Mouse (Mus musculus): ENCODE results near the gene Abcf2. TPM values are rescaled to one million over a fixed set of nuclear protein-coding genes. Genes with fewer than 3 reads are reported as not detected.

The Abcf2 gene
- total and polyA plus RNA-seq, 3 experiments: 244 to 257 TPM; not detected in 1

GRCm38 (mm10) chr5:24534292-24534691 is 43.0 kb downstream of the Abcf2 start:
- peak; percentile 61 for DNase-seq (ENCODE audit: low read depth, low spot score)
- Histone ChIP-seq H3K27ac (ENCODE audit: control insufficient read depth, low read depth, low read length) (no peak overlapping the region), H3K9me3 (replicated peaks; ENCODE audit: insufficient read depth, low read length) (no peaks in the 10 kb centered on the region), H3K9ac (ENCODE audit: control insufficient read depth, low read depth, low read length, poor library complexity, severe bottlenecking) (no peak overlapping the region), H3K27me3 (ENCODE audit: control insufficient read depth in 1 of 2, insufficient read depth in 2 of 2, low read length in 2 of 2) (peaks cover 3 to 6% of the 10 kb centered on the region in 2 experiments), H3K4me3 (ENCODE audit: control insufficient read depth in 1 of 2, insufficient read depth in 1 of 2, low read depth in 2 of 2, low read length in 2 of 2) (no peak overlapping the region), H3K79me2 (ENCODE audit: control insufficient read depth, insufficient read depth, low read length, poor library complexity) (no peaks in the 10 kb centered on the region), H3K36me3 (ENCODE audit: control insufficient read depth in 1 of 2, insufficient read depth in 2 of 2, low read length in 2 of 2) (peaks cover 0 to 6% of the 10 kb centered on the region in 2 experiments; a peak in 2 of 4 replicates), H3K4me1 (ENCODE audit: control insufficient read depth in 1 of 2, insufficient read depth in 2 of 2, low read length in 2 of 2) (peaks cover 0 to 4% of the 10 kb centered on the region in 2 experiments; a peak in 2 of 4 replicates)
- TF ChIP-seq ZMIZ1 (IDR thresholded peaks at IDR 0.05; ENCODE audit: low read depth, low read length) (no peak), CTCF (IDR thresholded peaks at IDR 0.05 in 2 of 3, conservative IDR thresholded peaks at IDR 0.05 in 1 of 3; ENCODE audit: control insufficient read depth in 1 of 3, insufficient read depth in 1 of 3, low read depth in 2 of 3, low read length in 3 of 3, poor library complexity in 1 of 3, severe bottlenecking in 1 of 3) (peak; percentile 57 to 66 (median 64)), SMC3 (IDR thresholded peaks at IDR 0.05; ENCODE audit: low read depth, low read length) (peak; percentile 70), ZC3H11A (IDR thresholded peaks at IDR 0.05; ENCODE audit: low read depth, low read length) (peak; percentile 61), RAD21 (IDR thresholded peaks at IDR 0.05; ENCODE audit: low read depth, low read length) (peak; percentile 51)

GRCm38 (mm10) chr5:24533391-24533790 is 43.9 kb downstream of the Abcf2 start:
- Histone ChIP-seq H3K9me3 (replicated peaks; ENCODE audit: insufficient read depth, low read length) (no peaks in the 10 kb centered on the region), H3K36me3 (ENCODE audit: control insufficient read depth in 1 of 2, insufficient read depth in 2 of 2, low read length in 2 of 2) (peaks cover 0 to 8% of the 10 kb centered on the region in 2 experiments; a peak in 2 of 4 replicates), H3K27ac (ENCODE audit: control insufficient read depth, low read depth, low read length) (no peak overlapping the region), H3K27me3 (ENCODE audit: control insufficient read depth in 1 of 2, insufficient read depth in 2 of 2, low read length in 2 of 2) (peaks cover 1 to 6% of the 10 kb centered on the region in 2 experiments; a peak in 3 of 4 replicates), H3K4me1 (ENCODE audit: control insufficient read depth in 1 of 2, insufficient read depth in 2 of 2, low read length in 2 of 2) (peaks cover 1 to 7% of the 10 kb centered on the region in 2 experiments; a peak in 3 of 4 replicates), H3K4me3 (ENCODE audit: control insufficient read depth in 1 of 2, insufficient read depth in 1 of 2, low read depth in 2 of 2, low read length in 2 of 2) (no peak overlapping the region), H3K9ac (ENCODE audit: control insufficient read depth, low read depth, low read length, poor library complexity, severe bottlenecking) (no peak overlapping the region), H3K79me2 (ENCODE audit: control insufficient read depth, insufficient read depth, low read length, poor library complexity) (no peaks in the 10 kb centered on the region)
- TF ChIP-seq CHD2 (IDR thresholded peaks at IDR 0.05; ENCODE audit: low read length) (no peak), MEF2A (IDR thresholded peaks at IDR 0.05; ENCODE audit: extremely low read depth, insufficient replicate concordance, low read depth, low read length, poor library complexity, severe bottlenecking) (no peak), GATA1 (IDR thresholded peaks at IDR 0.05; ENCODE audit: low read depth, low read length) (no peak), USF2 (IDR thresholded peaks at IDR 0.05; ENCODE audit: borderline replicate concordance in 1 of 2, insufficient read depth in 1 of 2, low read depth in 1 of 2, low read length in 2 of 2) (no peak), CHD1 (IDR thresholded peaks at IDR 0.05; ENCODE audit: low read depth, low read length) (no peak), TBP (IDR thresholded peaks at IDR 0.05; ENCODE audit: low read depth, low read length) (no peak), E2F4 (IDR thresholded peaks at IDR 0.05; ENCODE audit: borderline replicate concordance, low read depth, low read length) (no peak), TAL1 (IDR thresholded peaks at IDR 0.05; ENCODE audit: low read length) (no peak)
- no peak for DNase-seq (ENCODE audit: low read depth, low spot score)

Data from MEL (cell line).